Mouse (Mus musculus): ENCODE measurements around the gene Ppp1r3e.
A peak's percentile ranks its signal among the peaks of the same experiment; 100 is the strongest.

DNA sequence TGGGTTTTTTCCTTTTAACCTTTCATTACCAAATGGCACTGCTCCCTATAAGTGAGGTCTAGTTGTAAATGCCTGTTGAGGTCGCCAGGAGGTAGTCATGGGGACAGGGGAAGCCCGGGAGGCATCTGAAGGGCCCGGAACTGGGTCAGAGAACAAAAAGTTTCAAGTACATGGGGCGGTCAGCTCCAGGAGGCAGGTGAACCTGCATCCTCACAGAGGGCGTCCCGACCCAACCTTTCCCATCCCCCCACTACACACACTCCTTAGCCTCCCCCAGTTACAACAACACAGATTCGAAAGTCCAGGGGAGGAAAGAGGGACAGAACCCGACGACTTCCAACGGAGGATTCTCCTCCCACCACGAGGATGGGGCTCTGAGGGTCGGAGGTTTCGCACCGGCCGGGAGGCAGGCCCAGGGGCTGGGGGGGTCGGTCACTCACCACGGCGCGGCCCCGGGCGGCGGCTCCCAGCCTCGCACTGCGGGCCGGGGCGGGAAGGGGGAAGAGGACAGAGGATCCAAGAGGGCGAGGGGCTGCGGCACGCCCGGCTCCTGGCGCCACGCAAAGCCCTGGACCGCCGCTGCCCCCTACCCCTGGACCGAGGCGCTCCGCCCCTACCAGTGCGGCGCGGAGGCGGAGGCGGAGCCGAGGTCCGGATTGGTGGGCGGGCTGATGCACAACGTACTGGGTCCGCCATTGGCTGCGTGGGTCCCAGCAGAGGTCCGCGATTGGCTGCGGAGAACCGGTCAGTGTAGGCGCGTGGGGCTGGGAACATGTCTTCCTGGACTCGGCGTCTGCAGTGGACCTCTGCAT is 13.6 kb downstream of the Ppp1r3e start:
- TF ChIP-seq CTCF (IDR thresholded peaks at IDR 0.05; ENCODE audit: control insufficient read depth, insufficient read depth, insufficient replicate concordance, low read depth, low read length) (no peak), POLR2A (IDR thresholded peaks at IDR 0.05; ENCODE audit: control insufficient read depth, low read depth, low read length) (peak; percentile 68)
